Mouse (Mus musculus): ENCODE results near the gene Rita1. TPM values are rescaled to one million over a fixed set of nuclear protein-coding genes. Genes with fewer than 3 reads are reported as not detected.

The Rita1 gene
- polyA plus RNA-seq, 1 experiment from 2014 or later = 6.5 TPM

- peak overlapping the region; percentile 92 for H3K27ac ChIP-seq
- peak overlapping the region; percentile 55 for H3K4me2 ChIP-seq
- no peaks in the 10 kb centered on the region for H3K27me3 ChIP-seq
Measured at GRCm38 (mm10) chr5:120600946-120601668, 11.3 kb downstream of the Rita1 start.

DNA sequence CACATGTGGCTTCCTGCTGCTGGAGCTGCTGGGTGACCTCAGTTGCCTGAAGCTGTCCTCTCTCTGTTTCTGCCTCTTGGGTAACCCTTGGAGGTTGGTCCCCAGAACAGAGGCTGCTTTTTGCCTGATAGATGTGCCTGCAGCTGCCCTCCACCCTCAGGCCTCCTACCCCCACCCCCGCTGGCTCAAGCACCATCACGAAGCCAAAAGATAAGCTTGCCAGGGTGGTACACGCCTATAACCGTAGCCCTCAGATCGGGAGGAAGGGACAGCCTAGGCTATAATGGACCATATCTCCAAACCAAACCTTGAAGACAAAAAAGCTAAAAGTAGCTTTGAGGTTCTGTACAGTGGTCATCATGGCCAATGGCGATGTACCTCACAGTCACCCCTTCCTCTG, 12.8 kb downstream of the Rita1 start:
- no peaks in the 10 kb centered on the region for H3K9me3 ChIP-seq (replicated peaks)
- peaks cover 43% of the 10 kb centered on the region for H3K4me1 ChIP-seq (replicated peaks)
- H3K36me3 ChIP-seq = no peaks in the 10 kb centered on the region
- peak; percentile 98 for ATAC-seq (ENCODE audit: low read depth)
- 26% methylated on average over 6 of the region's 6 CpGs for WGBS (ENCODE audit: insufficient replicate concordance)
- H3K27ac ChIP-seq = peak overlapping the region; percentile 92
- H3K4me2 ChIP-seq = peak overlapping the region; percentile 55
- DNase-seq = peak; percentile 70
- H3K9ac ChIP-seq = peak overlapping the region; percentile 63
- H3K27me3 ChIP-seq = no peaks in the 10 kb centered on the region
- H3K4me3 ChIP-seq (replicated peaks) = peak overlapping the region; percentile 9; the same call in 1 of the 2 replicates

More at GRCm38 (mm10) chr5:120600946-120601668, 11.3 kb downstream of the Rita1 start:
- H3K4me3 ChIP-seq (replicated peaks) = no peak overlapping the region
- H3K4me1 ChIP-seq (replicated peaks) = peaks cover 54% of the 10 kb centered on the region
- no peaks in the 10 kb centered on the region for H3K36me3 ChIP-seq
- no peaks in the 10 kb centered on the region for H3K9me3 ChIP-seq (replicated peaks)
- H3K9ac ChIP-seq = peak overlapping the region; percentile 63
- DNase-seq (peak; percentile 53), ATAC-seq (ENCODE audit: low read depth) (no peak)
- WGBS (ENCODE audit: insufficient replicate concordance) = 53% methylated on average over 11 of the region's 11 CpGs

DNA sequence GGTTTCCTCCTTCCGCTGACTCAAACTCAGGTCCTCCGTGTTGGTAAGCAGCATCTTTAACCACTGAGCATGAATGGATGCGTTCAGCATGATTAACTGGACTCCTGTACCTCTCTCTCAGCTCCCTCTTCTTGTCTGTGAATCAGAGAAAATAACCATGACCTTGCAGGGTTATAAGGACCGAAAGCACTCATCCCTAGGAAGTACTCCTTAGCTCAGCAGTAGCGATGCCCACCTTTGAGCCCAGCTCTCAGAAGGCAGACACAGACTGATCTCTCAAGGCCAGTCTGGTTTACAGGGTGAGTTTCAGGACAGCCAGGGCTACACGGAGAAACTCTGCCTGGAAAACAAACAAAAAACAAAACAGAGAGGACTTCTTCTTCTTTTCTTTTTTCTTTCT, 17.9 kb downstream of the Rita1 start:
- Histone ChIP-seq H3K36me3 (no peaks in the 10 kb centered on the region), H3K4me3 (replicated peaks) (no peak overlapping the region), H3K27ac (no peak overlapping the region), H3K4me2 (no peak overlapping the region), H3K9ac (no peak overlapping the region), H3K27me3 (no peaks in the 10 kb centered on the region), H3K4me1 (replicated peaks) (peaks cover 41% of the 10 kb centered on the region), H3K9me3 (replicated peaks) (peaks cover 3% of the 10 kb centered on the region)
- ATAC-seq (ENCODE audit: low read depth) (no peak), DNase-seq (no peak)
- 74% methylated on average over 6 of the region's 6 CpGs for WGBS (ENCODE audit: insufficient replicate concordance)

DNA sequence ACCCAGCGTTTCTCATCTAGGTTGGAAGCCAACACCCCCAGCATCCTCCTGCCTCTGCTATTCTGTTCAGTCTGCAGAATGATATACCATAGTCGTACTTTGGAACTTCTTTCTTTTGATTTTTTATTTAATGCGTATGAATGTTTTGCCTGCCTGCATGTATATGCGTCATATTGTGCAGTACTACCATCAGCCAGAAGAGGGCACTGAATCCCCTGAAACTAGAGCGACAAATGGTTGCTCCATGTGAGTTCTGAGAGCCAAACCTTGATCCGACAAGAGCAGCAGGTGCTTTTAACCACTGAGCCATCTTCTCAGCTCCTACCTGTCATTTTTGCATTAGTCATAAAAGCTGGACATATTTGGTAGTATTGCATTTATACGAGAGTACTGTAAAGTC, 20.2 kb downstream of the Rita1 start:
- H3K36me3 ChIP-seq = no peaks in the 10 kb centered on the region
- peaks cover 3% of the 10 kb centered on the region for H3K9me3 ChIP-seq (replicated peaks)
- DNase-seq (no peak), ATAC-seq (ENCODE audit: low read depth) (no peak)
- H3K4me1 ChIP-seq (replicated peaks) = peaks cover 39% of the 10 kb centered on the region
- WGBS (ENCODE audit: insufficient replicate concordance) = 66% methylated on average over 7 of the region's 7 CpGs
- no peak overlapping the region for H3K9ac ChIP-seq
- H3K4me3 ChIP-seq (replicated peaks) = no peak overlapping the region
- H3K27me3 ChIP-seq = no peaks in the 10 kb centered on the region
- no peak overlapping the region for H3K4me2 ChIP-seq
- no peak overlapping the region for H3K27ac ChIP-seq

- peaks cover under 1% of the 10 kb centered on the region; the same call in 1 of the 2 replicates for H3K36me3 ChIP-seq
- ATAC-seq (ENCODE audit: low read depth) = no peak
- H3K9ac ChIP-seq = no peak overlapping the region
Measured at GRCm38 (mm10) chr5:120590356-120591010, 21.9 kb downstream of the Rita1 start.

GRCm38 (mm10) chr5:120588569-120589094, 23.8 kb downstream of the Rita1 start, which contains the start of the genes Tpcn1 and Iqcd:
Tpcn1 (minus strand) TSS chr5:120588673.
Iqcd (plus strand) TSS chr5:120589016.
- peaks cover 3% of the 10 kb centered on the region for H3K9me3 ChIP-seq (replicated peaks)
- H3K9ac ChIP-seq = peak within 1 kb of the TSS; percentile 98
- peak within 1 kb of the TSS; percentile 83 for H3K4me2 ChIP-seq
- peak within 1 kb of the TSS; percentile 97 for H3K27ac ChIP-seq
- peaks cover 71% of the 10 kb centered on the region for H3K4me1 ChIP-seq (replicated peaks)
- H3K36me3 ChIP-seq = peaks cover 19% of the 10 kb centered on the region
- DNase-seq (peak; percentile 99), ATAC-seq (ENCODE audit: low read depth) (peak; percentile 91)
- under 1% methylated on average over 35 of the region's 35 CpGs for WGBS (ENCODE audit: insufficient replicate concordance)
- H3K4me3 ChIP-seq (replicated peaks) = peak within 1 kb of the TSS; percentile 91
- H3K27me3 ChIP-seq = no peaks in the 10 kb centered on the region

More at GRCm38 (mm10) chr5:120590356-120591010, 21.9 kb downstream of the Rita1 start:
- peak; percentile 60 for DNase-seq
- Histone ChIP-seq H3K4me3 (replicated peaks) (no peak overlapping the region), H3K4me2 (no peak overlapping the region), H3K9me3 (replicated peaks) (peaks cover 3% of the 10 kb centered on the region), H3K27ac (peak overlapping the region; percentile 35), H3K27me3 (no peaks in the 10 kb centered on the region), H3K4me1 (replicated peaks) (peaks cover 53% of the 10 kb centered on the region)
- 68% methylated on average over 16 of the region's 16 CpGs for WGBS (ENCODE audit: insufficient replicate concordance)

GRCm38 (mm10) chr5:120587940-120588568, 24.3 kb downstream of the Rita1 start:
- Histone ChIP-seq H3K9ac (peak overlapping the region; percentile 98), H3K4me2 (peak overlapping the region; percentile 83), H3K4me1 (replicated peaks) (peaks cover 72% of the 10 kb centered on the region), H3K9me3 (replicated peaks) (peaks cover 3% of the 10 kb centered on the region), H3K36me3 (peaks cover 25% of the 10 kb centered on the region), H3K4me3 (replicated peaks) (peak overlapping the region; percentile 91), H3K27ac (peak overlapping the region; percentile 97), H3K27me3 (no peaks in the 10 kb centered on the region)
- peak; percentile 46 for ATAC-seq (ENCODE audit: low read depth)
- WGBS (ENCODE audit: insufficient replicate concordance) = under 1% methylated on average over 29 of the region's 29 CpGs
- no peak for DNase-seq

DNA sequence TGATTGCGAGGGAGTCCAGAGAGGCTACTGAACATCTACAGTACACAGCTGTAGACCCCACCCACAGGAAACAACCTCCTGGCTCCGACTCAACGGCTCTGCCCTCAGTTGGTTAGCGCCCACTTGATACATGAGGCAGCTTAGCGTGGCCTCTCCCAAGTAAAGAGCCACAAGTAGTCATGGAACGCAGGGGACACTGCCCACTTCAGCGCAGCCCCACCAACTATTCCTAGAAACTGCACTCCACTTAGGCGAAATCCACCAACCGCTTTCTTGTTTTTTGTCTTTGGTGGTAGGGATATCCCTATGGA, 24.8 kb downstream of the Rita1 start:
- peak overlapping the region; percentile 97 for H3K27ac ChIP-seq
- peak; percentile 68 for ATAC-seq (ENCODE audit: low read depth)
- 4% methylated on average over 9 of the region's 9 CpGs for WGBS (ENCODE audit: insufficient replicate concordance)
- peak overlapping the region; percentile 91 for H3K4me3 ChIP-seq (replicated peaks)
- DNase-seq = peak; percentile 60
- peak overlapping the region; percentile 98 for H3K9ac ChIP-seq
- peak overlapping the region; percentile 83 for H3K4me2 ChIP-seq
- peaks cover 74% of the 10 kb centered on the region for H3K4me1 ChIP-seq (replicated peaks)
- peaks cover 2% of the 10 kb centered on the region for H3K9me3 ChIP-seq (replicated peaks)
- no peaks in the 10 kb centered on the region for H3K27me3 ChIP-seq
- H3K36me3 ChIP-seq = peaks cover 30% of the 10 kb centered on the region

DNA sequence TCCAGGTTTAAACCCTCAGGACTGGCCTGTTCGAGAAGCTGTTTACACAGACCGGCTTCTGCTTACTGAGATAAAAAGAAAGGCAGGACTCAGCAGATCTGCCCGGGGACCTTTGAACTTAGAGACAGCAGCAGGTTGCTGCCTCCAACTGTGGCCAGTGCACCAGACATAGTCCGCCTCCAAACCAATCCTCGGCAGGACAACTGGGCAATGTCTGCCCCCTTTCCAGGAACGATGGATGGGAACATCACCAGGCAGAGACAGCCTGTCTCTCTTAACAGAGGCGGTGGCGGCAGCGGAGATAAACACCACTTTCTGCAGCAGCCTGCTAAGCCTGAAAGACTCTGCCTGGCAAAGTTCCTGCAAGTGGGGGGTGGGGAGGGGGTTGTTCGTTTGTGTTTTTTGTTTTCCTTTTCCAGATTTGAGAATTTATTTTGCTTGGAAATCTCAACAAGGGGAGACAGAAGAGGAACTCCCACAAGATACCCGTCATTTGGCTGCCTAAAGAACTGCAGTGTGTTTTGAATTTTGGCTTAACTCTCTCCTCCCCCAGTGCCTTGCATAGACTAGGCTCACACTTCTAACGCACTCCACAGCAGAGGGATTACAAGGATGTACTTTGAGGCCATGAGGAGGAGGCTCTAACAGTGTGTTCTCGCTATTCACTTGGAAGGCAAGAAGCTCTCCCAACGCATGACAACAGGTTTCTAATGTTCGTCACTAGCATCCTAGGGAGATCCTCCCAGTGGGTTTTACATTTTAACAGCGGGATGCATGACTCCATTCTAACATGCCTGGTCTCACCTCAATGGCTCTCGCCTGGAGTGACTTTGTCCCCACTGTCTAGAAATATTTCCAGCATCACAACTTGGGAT, 25.4 kb downstream of the Rita1 start:
- WGBS (ENCODE audit: insufficient replicate concordance) = 6% methylated on average over 17 of the region's 17 CpGs
- DNase-seq = peak; percentile 69
- H3K4me1 ChIP-seq (replicated peaks) = peaks cover 79% of the 10 kb centered on the region
- H3K36me3 ChIP-seq = peaks cover 36% of the 10 kb centered on the region
- H3K4me3 ChIP-seq (replicated peaks) = peak overlapping the region; percentile 91
- peak overlapping the region; percentile 98 for H3K9ac ChIP-seq
- H3K4me2 ChIP-seq = peak overlapping the region; percentile 83
- H3K9me3 ChIP-seq (replicated peaks) = no peaks in the 10 kb centered on the region; the same call in none of the 2 replicates
- peak; percentile 58 for ATAC-seq (ENCODE audit: low read depth)
- H3K27ac ChIP-seq = peak overlapping the region; percentile 97
- no peaks in the 10 kb centered on the region for H3K27me3 ChIP-seq

DNA sequence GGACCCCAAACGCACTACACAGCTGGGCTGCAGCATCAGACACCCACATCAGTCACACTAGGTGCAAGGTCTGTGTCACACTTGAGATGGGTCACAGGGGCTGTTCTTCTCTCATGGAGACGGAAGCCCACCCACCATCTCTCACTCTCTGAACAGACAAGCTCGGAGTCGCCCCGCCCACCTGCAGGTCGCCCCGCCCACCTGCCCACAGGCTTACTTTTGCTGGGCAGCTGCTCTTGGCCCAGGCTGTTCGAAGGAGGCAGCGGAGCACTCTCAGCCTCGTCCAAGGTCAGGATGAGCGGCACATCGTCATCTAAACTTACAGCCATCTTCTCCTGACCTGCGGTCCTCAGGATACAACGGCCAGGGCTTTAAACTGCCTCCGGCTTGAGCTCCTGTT, 27.4 kb downstream of the Rita1 start:
- H3K4me2 ChIP-seq = peak overlapping the region; percentile 28

More for the DNA sequence above, 27.4 kb downstream of the Rita1 start:
- Histone ChIP-seq H3K9ac (no peak overlapping the region), H3K27ac (peak overlapping the region; percentile 66), H3K4me1 (replicated peaks) (peaks cover 82% of the 10 kb centered on the region), H3K4me3 (replicated peaks) (no peak overlapping the region), H3K36me3 (peaks cover 56% of the 10 kb centered on the region), H3K9me3 (replicated peaks) (no peaks in the 10 kb centered on the region), H3K27me3 (no peaks in the 10 kb centered on the region)
- no peak for ATAC-seq (ENCODE audit: low read depth)
- 64% methylated on average over 15 of the region's 15 CpGs for WGBS (ENCODE audit: insufficient replicate concordance)
- DNase-seq = no peak
